Mouse (Mus musculus) heart, postnatal 36 days (tissue): ENCODE data around the gene Lypd8. TPM values are rescaled to one million over a fixed set of nuclear protein-coding genes. Genes with fewer than 3 reads are reported as not detected.
"Not testable (repeated sequence)": the region's sequence is repeated elsewhere in the genome, so short reads cannot be mapped to it uniquely, and the experiment has no call there.

Experiments
- DNase-seq, 2 experiments: peaks; one replicate each; pipeline ENCODE4 v3.0.0; 2021 to 2022
- intact Hi-C: fragments of 180-260 bp; cut with DNase I; formaldehyde crosslinking; loops from one replicate; pipeline ENCODE4 v1.15.1; 2025
- total RNA-seq, 2 experiments: library from RNA; stranded (reverse); gene quantifications; 2 replicates each; pipeline ENCODE4 v1.2.3; 2021

Gene Lypd8
- total RNA-seq: not detected

DNA sequence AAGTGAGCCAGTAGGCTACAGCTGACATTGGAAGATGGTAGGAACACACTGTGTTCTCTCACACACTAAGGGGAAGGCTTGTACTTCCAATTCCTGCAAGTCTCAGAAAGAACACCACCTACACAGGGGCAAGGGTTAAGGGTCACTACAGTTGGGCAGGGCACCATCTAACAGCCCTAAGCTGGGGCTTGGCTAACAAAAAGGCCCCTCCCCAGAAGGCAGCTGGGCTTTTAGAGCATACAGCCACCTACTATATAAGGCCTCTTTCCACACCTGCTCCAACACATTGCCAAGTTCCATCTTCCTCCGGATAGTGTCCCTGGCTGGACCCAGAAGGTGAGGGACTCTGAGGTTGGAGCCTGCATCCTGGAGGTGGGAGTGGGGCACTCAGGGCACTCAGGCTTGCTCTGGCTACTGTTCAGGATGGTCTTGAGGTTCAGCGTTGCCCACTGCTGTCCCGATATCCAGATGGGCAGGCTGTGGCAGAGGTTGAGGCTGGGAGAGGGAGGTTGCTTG lies at the start of gene Lypd8:
TSS of gene Lypd8 (plus strand) at position 281 of the 516 bp plus-strand sequence.
- intact Hi-C loops: no loop called here

DNA sequence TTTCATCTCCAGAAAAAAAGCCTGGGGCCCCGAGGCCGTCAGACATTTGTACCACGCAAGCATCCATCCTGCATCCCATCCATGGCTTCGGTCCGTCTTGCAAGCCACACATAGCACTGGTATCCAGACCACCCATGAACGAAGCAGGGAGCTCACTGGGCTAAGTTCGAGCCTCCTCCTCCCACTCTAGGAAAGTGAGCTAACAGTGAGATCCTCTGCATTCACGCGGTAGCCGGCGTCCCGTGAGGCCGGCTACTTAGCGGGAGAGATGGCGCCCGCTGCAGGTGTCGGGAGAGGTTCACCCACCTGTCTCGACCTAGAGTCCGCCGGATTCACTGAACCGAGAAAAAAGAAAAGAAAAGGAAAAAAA lies 49.0 kb upstream of the Lypd8 start:
- no peak for DNase-seq
- intact Hi-C loops: loop anchor here (10.0 kb wide), 2 partner anchors 225 to 325 kb away; partner anchors contain the start of genes Cnot8 and Larp1

More for the DNA sequence above, at the start of gene Lypd8:
- no peak for DNase-seq

GRCm38 (mm10) chr11:58330276-58331148 lies 48.3 kb upstream of the Lypd8 start, which contains the start of the genes Zfp672 and Sh3bp5l:
TSS of gene Zfp672 (minus strand) at chr11:58330339.
TSS of gene Sh3bp5l (plus strand) at chr11:58330724.
- intact Hi-C loops: no loop called here

DNA sequence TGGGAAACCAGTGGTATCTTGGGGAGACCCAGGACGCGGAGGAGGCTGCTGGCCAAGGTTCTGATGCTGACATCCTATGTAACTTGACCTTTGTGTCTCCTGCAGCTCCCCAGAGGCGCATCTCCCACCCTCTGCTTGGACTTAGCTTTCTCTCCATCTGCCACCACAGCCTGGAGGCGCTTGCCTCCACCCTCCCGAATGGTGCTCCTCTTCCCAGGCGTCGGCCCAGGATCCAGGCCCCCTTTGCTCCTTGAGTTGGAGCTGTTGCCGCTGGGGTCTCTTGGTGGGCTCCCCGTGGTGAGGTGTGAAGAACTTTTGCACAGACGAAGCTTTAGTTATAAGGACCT lies 47.7 kb upstream of the Lypd8 start:
- intact Hi-C loops: no loop called here
- DNase-seq: no peak

More at GRCm38 (mm10) chr11:58330276-58331148, 48.3 kb upstream of the Lypd8 start, which contains the start of the genes Zfp672 and Sh3bp5l:
- peak; percentile 89 to 93 for DNase-seq

GRCm38 (mm10) chr11:58331546-58331945 lies 47.3 kb upstream of the Lypd8 start:
- intact Hi-C loops: no loop called here
- no peak for DNase-seq

GRCm38 (mm10) chr11:58334746-58335145 lies 44.1 kb upstream of the Lypd8 start:
- intact Hi-C loops: no loop called here
- DNase-seq: peak; percentile 30 to 44

DNA sequence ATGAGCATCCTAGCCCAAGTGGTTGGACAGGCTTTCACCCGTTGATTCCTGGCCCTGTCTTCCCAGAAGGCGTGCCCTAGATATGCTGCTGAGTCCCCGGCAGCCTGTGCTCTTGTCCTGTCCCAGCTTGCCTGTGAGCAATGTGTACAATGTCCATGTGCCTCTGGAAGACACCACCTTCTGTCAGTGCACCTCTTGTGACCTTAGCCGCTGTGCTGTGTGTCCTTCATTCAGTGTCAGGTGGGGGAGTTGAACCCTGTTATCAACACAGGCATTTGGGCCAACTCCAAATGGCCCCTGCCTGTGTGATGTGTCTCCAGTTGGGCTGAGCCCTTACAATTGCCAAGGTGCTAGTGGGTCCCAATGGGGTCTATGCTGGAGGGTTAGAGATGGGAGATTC lies 32.1 kb upstream of the Lypd8 start:
- intact Hi-C loops: no loop called here
- DNase-seq: no peak

DNA sequence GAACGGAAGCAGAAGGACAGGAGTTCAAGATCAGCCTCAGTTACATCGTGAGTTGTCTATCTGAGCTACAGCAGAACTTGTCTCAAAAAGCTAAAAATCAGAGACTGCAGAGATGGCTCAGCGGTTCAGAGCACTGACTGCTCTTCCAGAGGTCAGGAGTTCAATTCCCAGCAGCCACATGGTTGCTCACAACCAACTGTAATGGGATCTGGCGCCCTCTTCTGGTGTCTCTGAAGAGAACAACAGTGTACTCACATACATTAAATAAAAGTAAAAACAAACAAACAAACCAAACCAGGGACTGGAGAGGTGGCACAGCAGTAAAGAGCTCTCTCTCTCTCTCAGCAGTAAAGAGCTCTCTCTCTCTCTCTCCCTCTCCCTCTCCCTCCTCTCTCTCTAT lies 28.2 kb upstream of the Lypd8 start:
- DNase-seq: no peak
- intact Hi-C loops: no loop called here

DNA sequence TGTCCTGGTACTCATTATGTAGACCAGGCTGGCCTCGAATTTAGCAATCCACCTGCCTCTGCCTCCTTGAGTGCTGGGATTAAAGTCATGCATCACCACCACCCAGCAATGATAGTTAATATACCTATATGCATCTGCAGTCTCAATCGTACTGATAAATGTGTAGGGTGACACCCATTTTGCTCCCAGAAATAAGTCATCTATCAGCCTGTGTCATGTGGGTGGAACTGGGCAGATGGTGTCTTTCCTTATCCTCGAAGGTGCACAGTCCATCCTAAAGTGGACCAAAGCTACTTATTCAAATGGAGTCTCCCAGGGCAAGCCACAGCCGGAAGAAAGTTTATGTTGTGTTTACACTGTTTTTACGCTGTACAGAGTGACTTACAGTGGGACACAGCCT lies 27.7 kb upstream of the Lypd8 start:
- intact Hi-C loops: no loop called here
- no peak for DNase-seq

DNA sequence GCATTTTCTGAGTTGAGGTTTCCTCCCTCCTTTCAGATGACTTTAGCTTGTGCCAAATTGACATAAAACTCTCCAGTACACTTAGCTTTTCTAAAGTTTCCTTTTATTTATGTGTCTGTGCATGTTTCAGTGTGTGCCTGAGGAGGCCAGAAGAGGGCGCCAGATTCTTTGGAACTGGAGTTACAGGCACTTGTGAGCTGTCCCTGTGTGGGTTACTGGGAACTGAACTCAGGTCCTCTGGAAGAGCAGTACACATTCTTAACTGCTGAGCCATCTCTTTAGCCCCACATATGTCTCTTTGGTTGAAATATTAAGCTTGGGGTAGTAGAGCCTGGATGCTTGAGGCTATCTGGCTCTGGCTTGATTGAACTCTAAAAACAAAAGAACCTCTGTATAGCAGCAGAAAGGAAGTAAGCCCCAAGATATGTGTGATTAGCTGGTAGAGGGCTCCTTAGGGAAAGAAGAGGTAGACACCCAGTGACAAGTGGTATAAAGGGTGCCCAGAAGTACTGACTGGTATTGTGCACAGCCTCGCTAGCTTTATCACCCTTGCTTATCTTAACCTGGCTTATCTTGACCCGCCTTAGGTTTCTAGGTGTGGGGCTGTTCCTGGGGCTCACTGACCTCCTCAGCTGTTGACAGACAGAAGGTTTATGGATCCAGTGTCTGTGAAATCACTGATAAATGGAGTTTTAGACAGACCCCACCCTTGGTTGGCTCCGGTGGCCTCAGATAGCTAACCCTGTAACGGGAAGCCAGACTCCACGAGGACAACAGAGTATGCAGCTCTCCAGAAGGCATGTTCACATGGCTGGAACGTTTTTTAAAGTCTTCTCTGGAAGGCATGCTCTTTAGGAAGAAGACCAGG lies 25.9 kb upstream of the Lypd8 start:
- intact Hi-C loops: no loop called here
- no peak for DNase-seq

- intact Hi-C loops: no loop called here
- DNase-seq: no peak
These were observed 25.1 kb upstream of the Lypd8 start for GRCm38 (mm10) chr11:58353709-58354108.

GRCm38 (mm10) chr11:58354476-58354875 lies 24.4 kb upstream of the Lypd8 start:
- intact Hi-C loops: no loop called here
- no peak for DNase-seq

DNA sequence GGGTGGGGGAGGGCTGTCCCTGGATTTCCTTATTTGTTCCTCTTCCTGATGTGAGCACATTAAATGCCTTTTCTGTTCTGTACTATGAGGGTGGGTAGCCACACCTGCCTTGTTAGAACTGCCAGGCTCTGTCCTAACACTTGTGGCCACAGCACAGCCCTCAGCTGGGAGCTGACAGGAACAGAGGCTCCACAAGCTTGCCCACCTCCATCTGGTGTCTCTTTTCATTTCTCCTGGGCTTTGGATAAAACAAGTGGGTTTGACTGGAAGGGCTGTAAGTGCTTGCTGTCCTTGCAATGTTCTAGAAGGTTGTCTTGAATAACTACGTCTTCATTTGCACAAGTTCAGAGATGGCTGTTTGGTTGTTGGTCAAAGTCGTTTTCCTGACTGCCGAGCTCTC lies 23.9 kb upstream of the Lypd8 start:
- intact Hi-C loops: no loop called here
- no peak for DNase-seq

- intact Hi-C loops: no loop called here
These were observed 21.8 kb upstream of the Lypd8 start for GRCm38 (mm10) chr11:58357042-58357441.

DNA sequence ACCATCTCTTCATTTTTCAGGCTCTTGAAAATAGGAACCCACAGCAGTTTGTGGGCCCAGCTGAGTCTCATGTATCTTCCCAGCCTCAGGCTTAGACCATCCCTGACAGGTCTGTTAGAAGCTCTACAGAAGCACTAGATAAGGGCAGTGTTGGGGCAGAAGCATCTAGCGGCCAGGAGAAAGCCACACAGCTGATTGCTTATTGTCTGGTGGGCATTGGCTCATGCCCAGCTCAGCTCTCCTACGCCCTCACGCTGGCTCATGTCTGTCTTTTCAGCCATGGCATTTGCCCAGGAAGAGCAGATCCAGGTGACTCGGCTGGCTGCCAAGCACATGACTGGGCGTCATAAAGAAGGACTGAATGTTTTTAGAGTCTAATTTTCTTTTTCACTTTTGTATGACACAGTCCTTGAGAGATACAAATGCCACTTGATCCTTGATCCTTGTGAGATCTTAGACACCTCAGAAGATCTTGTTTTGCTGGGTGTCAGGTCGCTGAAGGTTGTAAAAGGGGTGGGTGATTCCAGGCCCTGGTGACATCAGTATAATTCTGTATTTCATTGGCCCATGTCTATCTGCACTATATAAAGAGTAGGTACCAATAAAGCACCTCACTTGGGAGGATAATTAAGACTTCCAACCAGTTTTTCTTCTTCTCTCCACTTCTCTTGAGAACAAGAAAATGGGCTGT lies 20.9 kb upstream of the Lypd8 start:
- intact Hi-C loops: no loop called here
- no peak for DNase-seq

More at GRCm38 (mm10) chr11:58357042-58357441, 21.8 kb upstream of the Lypd8 start:
- DNase-seq: no peak

DNA sequence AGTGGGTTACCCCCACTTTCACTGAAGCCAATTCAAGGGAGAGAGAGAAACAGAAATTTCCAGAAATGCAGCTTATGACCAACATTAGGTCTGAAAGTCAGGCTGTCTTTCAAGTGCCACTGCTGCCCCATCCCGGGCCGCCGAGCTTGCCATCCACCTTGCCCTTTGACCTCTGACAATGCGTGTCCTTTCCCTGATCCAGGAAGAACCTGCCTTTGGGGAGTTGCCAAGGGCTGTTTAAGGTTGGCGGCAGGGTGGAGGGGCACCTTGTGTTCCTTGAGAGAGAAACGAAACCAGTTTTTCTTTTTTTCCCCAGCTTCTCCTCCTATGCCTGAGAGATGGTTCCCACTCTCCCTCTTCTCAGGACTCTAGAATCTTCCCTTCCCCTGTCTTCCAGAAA lies 16.3 kb upstream of the Lypd8 start:
- intact Hi-C loops, DNase-seq: not testable (repeated sequence)

DNA sequence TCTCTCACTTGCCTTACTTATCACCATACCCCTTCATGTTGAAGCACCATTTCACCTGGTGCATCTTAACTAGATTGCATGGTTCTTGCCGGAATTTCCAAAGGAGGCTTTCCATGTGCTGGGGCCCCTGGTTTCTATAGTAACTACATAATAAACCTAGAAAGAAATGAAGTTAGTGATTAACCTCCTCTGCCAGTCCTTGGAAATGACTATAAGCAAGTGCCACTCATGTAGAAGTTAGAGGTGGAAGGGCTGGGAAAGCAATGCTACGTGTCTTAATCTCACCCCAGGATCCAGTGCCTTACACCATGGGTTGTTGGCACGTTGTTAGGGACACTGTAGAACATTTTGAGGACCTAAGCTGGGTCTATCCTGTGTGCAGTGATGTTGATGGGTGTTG lies 14.4 kb upstream of the Lypd8 start:
- intact Hi-C loops: no loop called here
- DNase-seq: no peak

- intact Hi-C loops, DNase-seq: not testable (repeated sequence)
These were observed 12.7 kb upstream of the Lypd8 start for GRCm38 (mm10) chr11:58366191-58366590.

- intact Hi-C loops: no loop called here
- no peak for DNase-seq
These were observed 1.6 kb upstream of the Lypd8 start for GRCm38 (mm10) chr11:58377273-58377672.

GRCm38 (mm10) chr11:58377686-58378085 lies 1.2 kb upstream of the Lypd8 start:
- intact Hi-C loops: no loop called here
- no peak for DNase-seq

GRCm38 (mm10) chr11:58379516-58379915 lies 673 bp downstream of the Lypd8 start:
- no peak for DNase-seq
- intact Hi-C loops: no loop called here
